Mouse (Mus musculus) liver, embryonic 15.5 days (tissue): ENCODE measurements around the gene Bex4. TPM values are rescaled to one million over a fixed set of nuclear protein-coding genes. Genes with fewer than 3 reads are reported as not detected.

Source experiments
- microRNA-seq: library from miRNA; unstranded; fragments of <30 nt; microRNA quantifications from one replicate; pipeline ENCODE4, GENCODE M21; 2016
- polyA plus RNA-seq: library from polyadenylated mRNA; unstranded; fragments of >200 nt; fragmentation: Nextera tagmentation; extraction: Ambion mirVana; gene quantifications from 2 replicates; pipeline ENCODE4 v1.2.1, GENCODE M21; 2015

Bex4 gene
- polyA plus RNA-seq, 1 experiment from 2014 or later = 149 TPM

Small RNA genes within 50 kb of the gene (microRNA-seq; reads per million reads assigned to microRNA genes)
- not detected for gene Mir6383

Other genes with a start within 250 kb of the Bex4 start
- 14.4 and 18.1 TPM in 2 replicates for gene Arxes2, start 145.2 kb upstream of the Bex4 start, polyA plus RNA-seq
- 6.6 and 6.7 TPM in 2 replicates for gene Arxes1, start 105.6 kb upstream of the Bex4 start, polyA plus RNA-seq
- 147 and 153 TPM in 2 replicates for gene Bex2, start 70.8 kb upstream of the Bex4 start, polyA plus RNA-seq
- 0.15 and 0.18 TPM in 2 replicates for gene Nxf3, start 53.7 kb upstream of the Bex4 start, polyA plus RNA-seq
- 167 and 187 TPM in 2 replicates for gene Tceal8, start 33.3 kb downstream of the Bex4 start, polyA plus RNA-seq
- 8.8 and 10.7 TPM in 2 replicates for gene Tceal5, start 64.9 kb downstream of the Bex4 start, polyA plus RNA-seq
- 8.2 and 14.3 TPM in 2 replicates for gene Tceal7, start 75.8 kb downstream of the Bex4 start, polyA plus RNA-seq
- gene Bex1, start 76.5 kb downstream of the Bex4 start, polyA plus RNA-seq = 187 and 201 TPM in 2 replicates
- 221 and 239 TPM in 2 replicates for gene Tceal9, start 106.1 kb downstream of the Bex4 start, polyA plus RNA-seq
- gene Bex3, start 131.3 kb downstream of the Bex4 start, polyA plus RNA-seq = 201 and 212 TPM in 2 replicates